Mouse (Mus musculus): ENCODE measurements around the gene Rabgap1l. TPM values are rescaled to one million over a fixed set of nuclear protein-coding genes. Genes with fewer than 3 reads are reported as not detected.
A peak's percentile ranks its signal among the peaks of the same experiment; 100 is the strongest.

The Rabgap1l gene
- total RNA-seq, 4 experiments from 2014 or later: 27.9 to 45.9 (median 34.6) TPM

DNA sequence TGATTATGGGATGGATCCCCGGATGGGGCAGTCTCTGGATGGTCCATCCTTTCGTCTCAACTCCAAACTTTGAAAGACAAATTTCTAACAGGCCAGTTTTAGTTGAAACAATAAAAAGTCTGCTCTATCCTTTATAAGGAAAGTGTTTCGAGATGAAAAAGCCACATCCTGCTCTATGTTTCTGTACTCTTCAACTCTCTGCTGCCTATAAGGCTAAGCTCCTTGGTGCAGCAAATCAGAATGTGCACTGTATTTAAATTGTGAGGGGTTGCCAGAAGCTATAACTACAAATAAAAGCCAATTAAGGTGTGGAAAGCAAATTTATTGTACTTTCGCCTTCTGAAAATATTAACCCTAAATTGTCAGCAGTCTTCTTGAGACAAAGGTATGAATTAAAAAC, 198.9 kb downstream of the Rabgap1l start:
- no peak for DNase-seq

DNA sequence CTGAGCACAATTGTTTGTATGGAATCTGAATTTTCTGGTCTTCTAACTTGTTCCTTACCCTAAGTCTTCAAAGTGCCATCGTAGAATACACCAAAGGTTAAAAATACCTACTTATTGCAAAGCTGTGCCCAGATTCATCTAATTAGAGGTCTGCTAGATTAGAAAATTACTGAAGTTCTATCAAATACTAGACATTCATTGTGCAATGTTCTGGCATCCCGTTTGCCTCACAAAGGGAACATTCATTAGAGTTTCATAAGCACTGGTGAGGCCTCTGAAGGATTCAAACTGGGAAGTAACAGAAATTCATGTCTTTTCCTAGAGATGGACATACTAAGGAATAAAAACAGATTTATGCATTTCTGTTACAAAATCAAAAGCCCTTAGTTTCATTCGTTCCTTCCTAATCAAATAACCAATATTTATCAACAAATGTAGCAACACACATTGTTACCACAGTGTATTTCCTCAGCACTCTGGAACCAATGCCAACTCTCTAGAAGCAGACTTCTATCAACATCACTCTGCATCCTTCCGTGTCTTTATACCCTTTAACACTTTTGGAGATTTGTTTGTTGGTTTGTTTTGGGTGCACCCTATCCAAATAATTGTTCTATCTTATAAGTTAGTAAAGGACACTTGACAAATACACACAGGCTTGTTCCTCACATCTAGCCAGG, 204.0 kb downstream of the Rabgap1l start:
- no peak for DNase-seq

DNA sequence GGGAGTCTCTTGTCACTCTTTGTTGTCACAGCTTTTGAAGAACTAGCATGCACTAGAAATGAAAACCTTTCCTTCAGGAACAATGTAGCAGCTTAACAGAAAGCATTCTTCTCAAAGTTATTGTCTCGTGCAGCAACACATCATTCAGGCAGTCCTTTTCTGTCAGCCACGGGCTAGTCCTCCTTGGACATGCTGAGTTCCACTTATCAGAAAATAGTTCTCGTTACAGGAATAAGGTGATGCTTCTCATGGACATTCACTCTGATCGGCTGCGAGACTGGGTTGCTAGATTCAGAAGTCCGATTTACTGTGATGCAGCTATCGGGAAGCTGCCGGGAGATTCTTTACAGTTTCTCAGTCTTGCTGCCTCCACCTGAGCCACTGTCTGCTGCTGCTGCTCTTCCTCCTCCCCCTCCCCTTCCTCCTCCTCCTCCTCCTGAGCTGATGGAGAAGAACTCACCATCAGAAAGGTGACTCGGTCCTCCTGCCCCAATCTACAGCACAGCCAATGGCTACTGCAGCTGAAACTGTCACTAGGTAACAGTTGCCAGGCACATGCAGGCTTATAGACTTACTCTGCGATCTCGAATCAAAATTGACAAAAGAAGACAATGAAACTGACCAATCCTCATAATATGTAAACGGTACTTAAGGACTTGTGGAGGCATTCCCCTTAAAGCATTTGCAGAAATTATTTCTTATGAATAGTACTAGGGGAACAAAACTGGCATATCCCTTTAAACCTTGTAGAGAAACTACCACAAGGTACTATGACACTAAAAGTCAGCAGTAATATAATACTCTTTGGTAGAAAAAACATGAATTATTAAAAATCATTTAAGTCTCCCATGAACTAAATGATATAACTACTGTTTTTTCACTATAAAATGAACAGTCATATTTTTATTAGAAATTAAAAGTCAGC, 213.4 kb downstream of the Rabgap1l start:
- no peak for DNase-seq

DNA sequence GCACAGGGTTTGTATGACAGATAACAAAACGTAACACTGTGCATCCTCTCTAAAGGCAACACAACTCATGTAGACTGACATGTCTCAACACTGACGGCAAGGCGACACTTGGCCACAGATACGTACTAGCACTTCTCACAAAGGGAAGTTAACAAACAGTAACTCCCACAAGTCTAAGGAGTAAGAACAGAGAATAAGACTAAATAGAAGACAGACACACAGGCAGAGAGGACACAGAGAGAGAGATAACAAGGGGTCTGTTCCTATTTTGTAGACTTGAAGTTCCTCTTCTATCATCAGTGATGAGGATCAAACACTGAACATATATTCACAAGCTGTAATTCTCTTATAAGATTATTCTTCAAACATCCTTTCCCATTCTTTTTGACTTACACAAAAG, 216.9 kb downstream of the Rabgap1l start:
- no peak for DNase-seq

DNA sequence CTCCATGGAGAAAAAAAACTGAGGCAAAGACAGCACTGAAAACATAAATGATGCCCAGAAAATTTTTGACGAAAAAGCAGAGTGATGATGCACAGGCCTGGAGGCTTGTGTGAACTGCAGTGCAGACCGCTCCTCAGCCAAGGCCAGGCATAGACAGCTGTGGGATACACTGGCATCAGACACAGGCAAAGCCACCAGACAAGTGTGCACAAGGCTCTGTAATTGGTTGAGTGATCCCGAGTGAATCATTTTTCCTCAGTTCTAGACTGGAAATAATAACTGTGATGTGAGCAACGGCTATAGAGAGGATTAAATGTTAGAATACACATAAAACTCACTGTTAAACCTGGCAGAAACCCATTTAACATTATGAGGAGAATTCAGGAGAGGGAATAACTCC, 219.0 kb downstream of the Rabgap1l start:
- DNase-seq: no peak

DNA sequence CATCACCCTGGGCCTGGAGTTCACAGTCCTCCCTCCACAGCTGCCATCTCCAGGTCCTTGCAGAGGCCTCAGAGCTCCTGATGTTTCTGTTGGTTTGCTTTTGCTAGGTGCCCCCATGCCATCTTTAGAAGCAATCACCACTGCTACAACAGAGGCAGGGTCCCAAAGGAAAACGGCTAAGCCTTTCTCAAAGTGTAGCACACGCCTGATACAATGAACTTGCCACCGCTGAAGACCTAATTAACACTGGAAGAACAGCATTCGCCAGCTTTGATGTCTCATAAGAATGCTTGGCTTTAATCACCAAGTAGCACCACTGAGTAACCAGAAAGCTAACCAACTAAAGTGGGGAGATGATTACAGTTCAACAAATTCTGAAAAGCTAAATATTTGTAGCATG, 226.6 kb downstream of the Rabgap1l start:
- no peak for DNase-seq

DNA sequence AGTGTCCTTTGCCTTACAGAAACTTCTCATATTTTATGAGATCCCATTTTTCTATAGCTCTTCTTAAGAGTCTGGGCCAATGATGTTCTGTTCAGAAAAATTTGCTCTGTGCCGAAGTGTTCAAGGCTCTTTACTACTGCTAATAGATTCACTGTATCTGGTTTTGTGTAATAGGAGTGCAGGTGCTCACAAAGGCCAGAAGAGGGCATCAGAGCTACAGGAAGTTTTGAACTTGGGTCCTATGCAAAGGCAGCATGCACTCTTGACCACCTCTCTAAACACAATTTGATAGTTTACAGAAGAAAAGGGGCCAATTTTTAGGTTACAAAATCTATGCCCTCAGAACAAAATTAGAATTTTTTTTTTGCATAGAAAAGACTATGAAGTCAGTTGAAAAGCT, 231.6 kb downstream of the Rabgap1l start:
- no peak for DNase-seq

DNA sequence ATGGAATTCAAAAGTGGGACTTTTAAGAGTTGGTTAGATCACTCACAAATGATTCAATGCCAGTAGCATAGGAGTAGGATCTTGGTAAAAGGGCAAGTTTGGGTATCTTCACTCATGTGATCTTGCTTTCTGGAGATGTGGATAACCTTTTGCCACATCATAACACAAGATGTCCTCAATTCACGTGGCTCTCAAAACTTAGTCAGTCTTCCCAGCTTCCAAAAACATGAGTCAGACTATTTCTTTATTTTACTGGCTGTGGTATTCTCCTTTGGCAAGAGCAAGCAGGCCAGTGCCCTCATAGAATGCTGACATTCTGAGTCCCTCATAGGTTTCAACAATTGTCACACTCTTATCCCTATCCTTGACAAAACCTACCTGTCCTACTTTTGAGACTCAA, 242.4 kb downstream of the Rabgap1l start:
- no peak for DNase-seq

DNA sequence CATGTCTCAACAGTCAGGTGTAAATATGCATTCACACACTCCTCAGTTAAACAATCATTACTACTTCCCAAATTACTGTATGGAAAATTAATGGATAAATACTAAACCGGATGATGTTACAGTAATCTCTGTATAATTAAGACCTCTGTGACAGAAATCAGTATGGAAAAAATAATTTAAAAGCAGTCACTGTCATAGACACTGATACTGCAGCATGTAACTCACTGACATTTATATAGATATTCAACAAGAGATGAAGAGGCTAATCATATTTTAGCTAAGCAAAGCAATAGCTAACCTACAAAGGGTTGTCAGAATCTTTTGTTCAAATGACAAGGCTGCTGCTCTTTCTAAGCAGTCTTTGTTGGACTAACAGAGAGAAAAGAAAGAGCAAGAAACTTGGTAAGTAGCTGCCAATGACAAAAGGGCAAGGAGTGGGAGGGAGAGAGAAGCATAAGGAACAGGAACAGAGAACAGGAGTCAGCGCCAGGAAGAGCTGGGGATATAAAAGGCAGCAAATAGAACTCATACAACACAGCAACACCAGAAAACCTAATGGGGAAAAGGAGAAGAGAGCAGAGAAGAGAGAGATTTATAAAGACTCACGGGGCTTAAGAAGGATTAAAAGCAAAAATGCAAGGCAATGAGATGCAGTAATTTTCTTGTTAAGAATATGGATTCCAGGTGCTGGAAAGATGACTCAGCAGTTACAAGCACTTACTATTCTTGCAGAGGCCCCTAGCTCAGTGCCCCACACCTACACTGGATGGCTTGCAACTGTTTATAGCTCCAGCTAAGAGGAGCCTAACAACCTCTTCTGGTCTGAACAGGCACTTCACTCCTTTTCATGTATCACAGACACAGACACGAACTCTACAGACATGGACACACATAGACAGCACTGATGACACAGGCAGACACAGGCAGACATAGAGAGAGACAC, 244.8 kb downstream of the Rabgap1l start:
- DNase-seq: no peak

DNA sequence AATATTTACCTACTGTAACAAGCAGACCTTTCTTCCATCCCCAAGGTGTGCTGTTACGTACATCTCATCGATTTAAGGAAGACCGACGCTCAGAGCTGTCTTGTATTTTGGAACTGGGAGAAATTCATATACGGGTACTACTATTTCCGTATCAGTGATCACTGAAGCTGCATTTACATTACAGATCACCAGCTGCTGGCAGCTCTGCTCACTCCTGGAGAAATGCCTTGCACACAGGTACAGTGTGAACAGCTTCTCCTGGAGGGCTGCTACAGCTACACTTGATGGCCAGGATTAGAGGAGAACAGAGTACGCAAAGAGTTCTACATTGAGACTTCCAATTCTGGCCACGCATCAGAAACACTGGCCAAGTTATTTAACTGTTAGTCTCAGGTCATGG, 257.4 kb downstream of the Rabgap1l start:
- DNase-seq: no peak

DNA sequence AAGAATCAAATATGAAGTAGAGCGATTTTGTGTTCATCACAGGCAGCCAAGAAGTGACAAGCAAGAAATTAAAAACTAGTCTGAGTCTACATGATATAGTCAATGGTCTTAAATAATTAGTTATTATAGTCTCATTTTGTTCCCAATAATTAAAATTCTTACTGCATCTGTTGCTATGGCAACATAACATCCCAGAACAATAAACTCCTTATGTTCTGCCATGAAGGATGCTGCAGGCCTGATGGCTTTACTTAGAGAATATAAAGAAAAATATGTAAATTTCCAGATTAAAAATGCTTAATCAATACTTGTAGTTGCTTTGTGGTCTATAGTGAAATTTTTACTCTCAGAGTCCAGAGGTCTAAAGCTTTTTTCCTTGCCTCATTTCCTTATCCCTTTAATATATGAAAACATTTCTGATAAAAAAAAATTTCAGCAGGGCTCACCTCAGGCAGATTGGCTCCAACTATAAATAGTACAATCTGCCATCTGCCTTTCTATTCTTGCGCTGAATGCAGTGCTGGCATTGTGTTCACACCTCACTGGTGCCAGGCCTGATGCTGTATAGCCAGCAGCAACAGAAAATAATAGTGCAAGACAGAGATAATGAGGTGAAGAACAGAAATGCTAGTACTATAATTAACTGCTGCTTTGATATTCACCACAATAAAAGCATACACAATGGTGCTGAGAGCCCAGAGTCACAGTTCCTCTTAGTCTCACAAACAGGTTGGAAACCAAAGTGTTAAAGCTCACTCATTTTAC, 258.3 kb downstream of the Rabgap1l start:
- no peak for DNase-seq

DNA sequence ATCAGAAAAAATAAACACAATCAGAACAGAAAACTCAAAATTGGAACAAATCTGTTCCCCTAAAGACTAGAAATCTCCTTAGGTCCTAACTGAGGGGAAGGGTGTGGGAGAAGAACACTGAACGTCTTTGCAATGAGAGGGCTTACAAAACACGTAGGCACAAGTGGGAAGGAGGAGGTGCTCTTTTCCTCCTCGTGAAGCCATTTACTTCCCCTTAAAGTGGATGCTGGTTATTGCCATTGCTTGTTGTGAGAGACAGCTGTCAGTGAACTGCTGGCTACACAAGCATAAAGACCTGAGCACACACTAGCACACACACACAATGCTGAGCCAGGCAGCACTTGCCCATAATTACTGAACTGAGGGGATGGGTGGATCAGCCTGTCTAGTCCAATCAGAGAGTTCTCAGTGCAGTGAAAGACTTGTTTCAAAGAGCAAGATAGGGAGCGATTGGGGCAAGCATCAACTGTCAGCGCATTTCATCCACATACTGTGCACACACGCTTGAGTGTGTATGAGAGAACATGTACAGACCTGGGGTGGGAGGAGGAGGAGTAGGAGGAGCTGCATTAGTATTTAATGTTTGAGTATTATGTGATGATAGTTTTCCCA, 259.7 kb downstream of the Rabgap1l start:
- DNase-seq: no peak

DNA sequence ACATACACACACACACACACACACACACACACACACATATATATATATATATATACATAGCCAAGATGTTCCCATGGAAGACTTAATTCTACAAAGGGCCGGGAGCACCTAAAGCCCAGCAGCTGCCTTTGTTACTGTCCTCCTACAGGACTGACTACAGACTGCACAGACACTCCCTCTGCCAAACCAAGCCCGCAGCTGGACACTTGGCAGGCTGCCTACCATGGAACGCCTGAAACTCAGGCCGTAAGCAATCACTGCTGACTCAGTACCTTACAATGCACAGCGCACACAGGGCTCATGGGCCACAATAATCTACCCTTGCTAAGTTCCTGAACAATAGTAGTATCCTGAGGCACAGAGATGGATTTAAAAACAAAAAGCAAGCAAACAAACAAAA, 261.6 kb downstream of the Rabgap1l start:
- peak; percentile 55 for DNase-seq

DNA sequence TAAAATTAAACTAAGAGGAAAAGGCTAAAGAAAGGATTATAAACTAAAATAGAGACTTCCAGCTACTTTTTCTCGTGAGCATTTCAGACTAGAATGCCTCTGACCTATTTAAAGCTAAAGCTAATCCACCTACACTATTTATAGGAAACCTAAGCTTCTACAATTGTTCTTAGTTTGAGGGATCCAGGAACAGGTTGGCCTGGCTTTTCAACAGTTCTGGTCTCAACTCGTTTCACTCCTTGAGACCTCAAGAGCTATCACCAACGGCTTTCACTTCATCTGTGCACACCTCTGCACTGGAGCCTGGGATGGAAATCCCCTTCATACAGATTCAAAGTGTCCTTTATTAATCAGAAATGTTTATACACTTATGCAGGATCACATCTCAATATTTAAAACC, 271.1 kb downstream of the Rabgap1l start:
- DNase-seq: no peak

DNA sequence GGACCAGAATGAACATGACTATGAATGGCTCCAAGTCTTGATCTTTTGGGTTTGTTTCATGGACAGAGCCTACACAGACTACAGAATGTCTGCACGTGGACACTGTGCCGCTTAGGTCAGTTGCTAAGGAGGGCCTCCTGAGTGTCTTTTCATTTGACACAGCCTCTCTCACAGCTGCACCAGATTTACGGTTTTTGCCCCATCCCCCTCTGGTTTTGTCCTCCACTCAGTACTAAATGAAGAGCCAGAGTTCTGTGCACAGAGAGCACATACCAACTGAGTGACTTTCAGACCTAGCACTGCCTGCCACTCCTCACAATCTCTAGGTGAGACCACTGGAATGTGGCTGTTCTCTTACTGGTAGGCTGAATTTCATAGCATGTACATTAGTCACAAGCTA, 272.3 kb downstream of the Rabgap1l start:
- no peak for DNase-seq

DNA sequence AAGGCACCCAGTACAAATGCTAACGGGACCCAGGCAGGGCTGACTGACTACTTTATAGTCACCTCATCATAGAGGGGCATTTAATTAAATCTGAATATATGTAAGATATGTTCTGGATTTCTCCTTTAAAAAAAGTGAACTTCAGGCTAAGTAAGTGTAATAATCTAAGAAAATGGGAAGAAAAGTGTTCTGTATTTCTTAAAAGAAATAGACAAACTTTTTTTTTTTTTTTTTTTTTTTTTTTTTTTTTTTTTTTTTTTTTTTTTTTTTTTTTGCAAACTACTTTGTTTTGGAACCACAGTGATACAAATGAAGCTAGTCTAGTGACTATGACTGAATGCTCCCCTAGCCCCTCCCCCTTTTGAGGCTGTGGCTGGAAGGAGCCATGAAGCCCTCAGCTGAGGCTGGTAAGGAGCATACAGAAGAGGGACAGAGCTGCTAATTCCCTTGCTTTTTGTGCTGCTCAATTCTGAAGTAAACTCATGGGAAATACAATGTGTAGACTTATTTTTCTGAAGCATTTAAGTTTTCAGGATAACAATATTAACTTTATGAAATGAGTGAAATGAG, 273.0 kb downstream of the Rabgap1l start:
- DNase-seq: no peak

DNA sequence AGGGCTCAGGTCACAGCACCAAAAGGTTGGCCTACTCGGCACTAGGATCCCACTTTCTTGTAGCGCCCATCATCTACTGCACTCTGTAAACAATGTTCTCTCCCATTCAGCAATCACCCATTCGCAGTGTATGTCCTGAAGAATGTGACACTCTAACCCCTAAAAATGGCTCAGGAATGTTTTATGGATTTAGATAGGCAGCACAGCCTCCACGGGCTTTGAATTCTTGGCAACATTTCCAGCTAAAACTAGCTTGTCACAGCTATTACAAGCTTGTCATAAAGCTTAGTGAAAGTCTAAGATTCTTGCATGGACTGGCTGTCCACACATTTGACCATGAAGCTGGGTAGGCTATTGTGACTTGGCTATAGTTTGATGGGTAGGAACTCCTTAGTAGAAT, 274.5 kb downstream of the Rabgap1l start:
- no peak for DNase-seq

DNA sequence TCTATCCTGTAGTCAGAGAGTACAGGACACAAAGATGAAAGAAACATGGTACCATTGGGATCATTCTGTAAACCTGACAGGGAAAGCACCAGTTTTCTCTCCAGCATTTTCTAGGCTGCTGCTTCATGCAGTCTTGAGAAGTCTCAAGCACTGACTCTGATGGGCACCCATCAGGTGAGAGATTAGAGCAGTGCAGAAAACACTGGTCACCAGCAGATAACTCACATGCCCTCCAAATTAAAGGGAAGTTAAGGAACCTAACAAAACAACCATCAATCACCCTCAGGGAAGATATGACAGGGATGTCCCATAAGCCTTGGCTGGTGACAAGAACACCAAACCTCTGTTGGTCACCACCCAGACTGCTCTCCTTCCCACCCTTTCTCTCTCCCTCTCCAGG, 285.2 kb downstream of the Rabgap1l start:
- no peak for DNase-seq

DNA sequence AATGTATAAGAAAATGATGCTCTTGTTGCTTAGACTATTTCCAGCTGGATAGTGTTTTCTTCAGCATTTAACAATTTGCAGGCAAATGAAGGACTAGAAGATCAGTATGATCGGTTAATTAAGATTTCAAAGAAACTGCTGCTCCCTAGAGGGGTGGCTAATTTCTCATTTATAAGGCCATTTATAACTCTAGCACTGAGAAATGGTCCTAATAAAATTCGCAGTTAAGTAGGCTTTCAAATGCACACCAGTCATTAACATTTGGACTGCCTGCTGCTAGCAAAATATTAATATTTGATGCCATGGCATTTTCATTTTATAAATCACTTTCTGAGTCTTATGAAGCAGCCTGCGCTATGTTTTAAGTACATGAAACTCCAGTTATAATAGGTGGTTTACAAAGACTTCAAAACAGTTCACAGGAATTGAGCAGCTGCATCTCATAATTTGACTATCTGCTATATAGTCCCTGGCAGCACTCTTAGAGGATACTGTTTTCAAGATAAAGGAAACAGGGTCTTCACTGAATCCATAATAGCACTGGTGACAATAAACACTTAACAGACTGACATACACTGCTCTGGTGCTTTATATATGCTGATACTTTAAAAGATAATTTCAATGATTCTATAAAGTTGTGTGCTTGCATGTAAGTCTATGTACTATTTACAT, 296.0 kb downstream of the Rabgap1l start:
- DNase-seq: no peak

DNA sequence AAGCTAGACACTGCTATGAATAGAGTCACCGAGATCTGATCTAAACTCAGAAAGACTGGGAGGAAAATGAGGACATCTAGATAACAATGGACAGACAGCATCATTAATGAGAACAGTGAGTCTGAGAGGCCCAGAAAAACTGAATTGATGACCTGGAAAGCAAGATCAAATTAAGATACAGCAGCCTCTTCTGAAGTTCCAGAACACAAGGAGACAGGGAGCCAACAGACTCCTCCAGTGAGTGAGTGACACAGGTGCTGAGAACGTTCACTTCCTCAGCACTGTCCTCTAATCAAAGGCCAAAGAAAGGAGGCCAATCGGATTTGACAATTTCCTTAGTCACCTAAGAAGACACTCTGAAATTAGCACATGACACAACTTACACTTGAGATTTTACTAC, 307.3 kb downstream of the Rabgap1l start:
- DNase-seq: no peak

DNA sequence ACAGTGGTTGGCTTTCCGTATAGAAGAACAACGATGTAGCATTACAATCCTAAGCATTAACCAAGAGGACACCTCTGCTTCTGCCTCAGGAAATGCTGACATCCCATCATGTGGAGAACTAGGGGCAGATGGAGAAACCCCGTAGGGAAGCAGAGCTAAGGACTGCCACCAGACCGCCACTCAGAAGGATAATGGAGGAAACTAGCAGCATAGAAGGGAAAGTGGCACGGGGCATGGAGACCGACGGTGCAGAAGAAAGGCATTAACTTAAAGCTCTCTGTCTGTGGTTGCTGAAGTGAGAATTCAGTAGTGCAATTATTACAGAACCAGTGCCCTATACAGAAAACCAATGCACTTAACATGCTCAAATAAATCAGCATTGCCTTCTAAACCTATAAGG, 308.0 kb downstream of the Rabgap1l start:
- DNase-seq: no peak
